Mouse (Mus musculus) brain, embryonic 14.5 days (tissue): ENCODE data around the gene Twnk.

ENCODE experiments used
- CTCF ChIP-seq: fragments of 200-500 bp; IDR thresholded peaks from 2 replicates; pipeline ENCODE4 v1.5.1; 2012; ENCODE audit warnings: inconsistent platforms, mild to moderate bottlenecking, moderate library complexity, borderline replicate concordance; ENCODE audit not compliant: insufficient read depth, insufficient read length; ENCODE audit errors: extremely low read depth
- POLR2A ChIP-seq: fragments of 200-500 bp; IDR thresholded peaks from 2 replicates; pipeline ENCODE4 v1.6.1; 2012; ENCODE audit warnings: mild to moderate bottlenecking, inconsistent platforms, borderline replicate concordance; ENCODE audit not compliant: poor library complexity, insufficient read depth, insufficient read length, severe bottlenecking; ENCODE audit errors: extremely low read depth

DNA sequence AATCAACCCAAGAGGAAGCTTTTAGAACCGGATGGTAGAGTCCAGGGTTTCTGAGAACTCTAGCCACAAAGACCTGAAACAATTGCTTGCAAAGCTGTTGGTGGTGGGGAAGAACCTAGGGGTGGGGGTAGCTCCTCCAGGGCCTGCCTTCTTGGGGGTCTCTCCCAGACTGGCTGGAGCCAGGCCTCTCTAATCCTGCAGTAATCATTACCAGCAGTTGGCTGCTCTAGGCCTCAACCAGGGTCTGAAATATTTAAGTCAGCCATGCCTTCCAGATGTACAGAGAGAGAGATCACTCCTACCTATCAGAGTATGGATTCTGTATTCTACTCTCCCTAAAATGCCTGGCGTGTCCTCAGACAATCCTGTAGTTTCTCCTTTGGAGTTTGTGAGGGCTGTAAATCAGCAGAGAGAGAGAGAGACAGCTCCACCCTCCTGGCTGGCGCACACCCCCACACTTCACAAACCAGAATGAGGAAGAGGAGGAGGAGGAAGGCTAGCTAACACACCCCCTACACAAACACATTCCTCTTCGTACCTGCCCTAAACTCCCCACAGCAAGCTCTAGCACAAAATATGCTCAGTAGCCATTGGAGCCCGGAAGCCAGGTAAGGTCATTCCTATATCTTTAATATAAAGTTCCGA, 8.2 kb downstream of the Twnk start:
- TF ChIP-seq CTCF (no peak), POLR2A (no peak)
